Comparison of ENCODE assay signal across 15 mouse cellular contexts in the genomic region with DNA sequence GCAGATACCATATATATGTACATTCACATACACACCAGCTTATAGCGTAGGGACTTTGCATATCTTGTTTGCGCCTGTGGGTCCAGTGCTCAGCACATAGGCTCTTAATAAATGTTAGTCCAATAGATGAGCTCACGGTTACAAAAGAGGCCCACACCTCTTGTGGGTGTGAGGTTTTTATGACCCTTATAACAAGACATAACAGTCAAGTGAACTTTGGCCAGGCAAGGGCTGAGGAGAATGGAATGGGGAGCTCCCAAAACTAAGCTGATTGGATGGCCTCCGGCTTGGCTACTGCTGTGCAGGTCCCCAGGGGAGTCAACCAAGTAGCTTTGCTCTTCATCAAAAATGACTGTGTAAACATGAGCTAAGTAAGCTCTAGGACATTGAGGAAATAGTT.
DNase-seq lines count a peak whose midpoint lies in the region; ATAC-seq and TF ChIP-seq lines count a peak whose summit lies in the region.
"Had no signal": no experiment of that assay in that cellular context is flagged by ENCODE, and none has a peak within 500 bp of the region (broad histone marks: within the 10 kb centered on the region; RNA-seq: fewer than 3 reads in every experiment).

No protein-coding gene starts in this region.

- H3K36me3 ChIP-seq in kidney, embryonic 14.5 days (ENCODE audit: control insufficient read depth, insufficient read depth, low read length) = no peaks in the 10 kb centered on the region
- H3K36me3 ChIP-seq in stomach, embryonic 14.5 days (ENCODE audit: control insufficient read depth, insufficient read depth, low read length) = no peaks in the 10 kb centered on the region
- H3K36me3 ChIP-seq in forebrain, postnatal 0 days (ENCODE audit: insufficient read depth) = no peaks in the 10 kb centered on the region
- H3K36me3 ChIP-seq: hindbrain, embryonic 15.5 days; limb, embryonic 10.5 days had no signal

- no peak overlapping the region for H3K4me2 ChIP-seq in kidney, embryonic 14.5 days (replicated peaks; ENCODE audit: low read depth, low read length)
- no peak overlapping the region for H3K4me2 ChIP-seq in stomach, embryonic 14.5 days (replicated peaks; ENCODE audit: low read depth, low read length)
- H3K4me2 ChIP-seq in forebrain, postnatal 0 days (ENCODE audit: low read depth) = no peak overlapping the region
- H3K4me2 ChIP-seq: heart, embryonic 13.5 days; hindbrain, embryonic 15.5 days had no signal

- 67% methylated on average over 4 of the region's 4 CpGs for WGBS in kidney, embryonic 14.5 days
- 61% methylated on average over 4 of the region's 4 CpGs for WGBS in stomach, embryonic 14.5 days
- WGBS in forebrain, postnatal 0 days = 89% methylated on average over 4 of the region's 4 CpGs

- no peaks in the 10 kb centered on the region for H3K9me3 ChIP-seq in kidney, embryonic 14.5 days (ENCODE audit: control insufficient read depth, low read length)
- H3K9me3 ChIP-seq in stomach, embryonic 14.5 days (ENCODE audit: control insufficient read depth, low read depth, low read length) = no peaks in the 10 kb centered on the region
- no peaks in the 10 kb centered on the region for H3K9me3 ChIP-seq in forebrain, postnatal 0 days (ENCODE audit: low read length)
- H3K9me3 ChIP-seq: heart, embryonic 13.5 days; hindbrain, embryonic 15.5 days; limb, embryonic 10.5 days had no signal

- no peak overlapping the region for H3K9ac ChIP-seq in kidney, embryonic 14.5 days (ENCODE audit: low read depth, low read length)
- H3K9ac ChIP-seq in stomach, embryonic 14.5 days (replicated peaks; ENCODE audit: low read depth, low read length) = no peak overlapping the region
- H3K9ac ChIP-seq in forebrain, postnatal 0 days = no peak overlapping the region
- H3K9ac ChIP-seq: heart, embryonic 13.5 days; hindbrain, embryonic 15.5 days; liver, embryonic 14.5 days had no signal

- ATAC-seq in kidney, embryonic 14.5 days (ENCODE audit: low FRiP score, low TSS enrichment) = no peak
- ATAC-seq in stomach, embryonic 14.5 days (ENCODE audit: insufficient number of reproducible peaks, insufficient read depth, low FRiP score, low read depth) = peak; percentile 56; the same call in 1 of the 2 replicates
- ATAC-seq in forebrain, postnatal 0 days = no peak
- ATAC-seq: Patski had no signal

- no peak overlapping the region for H3K27ac ChIP-seq in kidney, embryonic 14.5 days (ENCODE audit: low read depth, low read length)
- H3K27ac ChIP-seq in stomach, embryonic 14.5 days (ENCODE audit: low read length) = no peak overlapping the region
- H3K27ac ChIP-seq in forebrain, postnatal 0 days (ENCODE audit: low read depth, low read length) = no peak overlapping the region
- H3K27ac ChIP-seq: heart, embryonic 13.5 days; hindbrain, embryonic 15.5 days; limb, embryonic 10.5 days; liver, embryonic 14.5 days had no signal

- TF ChIP-seq CTCF in forebrain, postnatal 0 days (IDR thresholded peaks at IDR 0.05; ENCODE audit: low read depth) = no peak

- DNase-seq in kidney, adult 8-10 months = peak; percentile 46 to 48
- DNase-seq in gastrocnemius, postnatal 14 days = peak; percentile 49
- DNase-seq in kidney, adult 9 months = peak; percentile 70
- DNase-seq in forebrain, postnatal 0 days = no peak
- no peak for DNase-seq in embryo, embryonic 10 days (ENCODE audit: low spot score)
- DNase-seq: cerebellum, adult 18-20 months; right cerebral cortex, adult 18-20 months; thymus, postnatal 36 days had no signal

- no peaks in the 10 kb centered on the region for H3K4me1 ChIP-seq in kidney, embryonic 14.5 days (ENCODE audit: control insufficient read depth, insufficient read depth, low read length)
- H3K4me1 ChIP-seq in stomach, embryonic 14.5 days (ENCODE audit: control insufficient read depth, insufficient read depth, low read length) = peaks cover 11% of the 10 kb centered on the region
- no peaks in the 10 kb centered on the region for H3K4me1 ChIP-seq in forebrain, postnatal 0 days (ENCODE audit: insufficient read depth)
- H3K4me1 ChIP-seq: heart, embryonic 13.5 days had no signal

- no peak overlapping the region for H3K4me3 ChIP-seq in kidney, embryonic 14.5 days (ENCODE audit: low read length)
- no peak overlapping the region for H3K4me3 ChIP-seq in stomach, embryonic 14.5 days (ENCODE audit: low read depth, low read length)
- no peak overlapping the region for H3K4me3 ChIP-seq in forebrain, postnatal 0 days (ENCODE audit: low read depth, low read length)
- H3K4me3 ChIP-seq: heart, embryonic 13.5 days; hindbrain, embryonic 15.5 days; limb, embryonic 10.5 days had no signal

- intact Hi-C loops in gastrocnemius, postnatal 14 days (cut with DNase I; ENCODE audit: low total_unique reads) = no loop called here

- H3K27me3 ChIP-seq in kidney, embryonic 14.5 days (ENCODE audit: control insufficient read depth, insufficient read depth, low read length) = no peaks in the 10 kb centered on the region
- H3K27me3 ChIP-seq in stomach, embryonic 14.5 days (ENCODE audit: control insufficient read depth, insufficient read depth, low read length) = no peaks in the 10 kb centered on the region
- no peaks in the 10 kb centered on the region for H3K27me3 ChIP-seq in forebrain, postnatal 0 days (ENCODE audit: insufficient read depth, low read length)
- H3K27me3 ChIP-seq: heart, embryonic 13.5 days; hindbrain, embryonic 15.5 days; Patski had no signal

Comparison
In these comparisons a context has a peak if more than half of its experiments do, and no peak if none do; other contexts are left out.
1. DNase-seq: peak in kidney, adult 8-10 months (2 of 2), gastrocnemius, postnatal 14 days (single experiment) and kidney, adult 9 months (single experiment); none in forebrain, postnatal 0 days (single experiment) and embryo, embryonic 10 days (single experiment).